Mouse (Mus musculus) forebrain, embryonic 14.5 days (tissue): ENCODE results near the gene 1810010H24Rik. TPM values are rescaled to one million over a fixed set of nuclear protein-coding genes. Genes with fewer than 3 reads are reported as not detected.
"Not testable (repeated sequence)": the region's sequence is repeated elsewhere in the genome, so short reads cannot be mapped to it uniquely, and the experiment has no call there.

ENCODE experiments used
- ATAC-seq: fragments of 200-750 bp; cut with Nextera tagmentation; 2 replicates; pipeline ENCODE4 v1.8.0; 2017; ENCODE audit warnings: mild to moderate bottlenecking, moderate library complexity
- DNase-seq: peaks from one replicate; pipeline ENCODE4 v3.0.0-alpha.2; 2015; ENCODE audit warnings: low spot score
- H3K27ac ChIP-seq: fragments of 300-500 bp; sonication (generic); 2 replicates; pipeline ENCODE4 v1.5.1; 2014; ENCODE audit warnings: low read depth, mild to moderate bottlenecking, control low read depth, low read length, moderate library complexity
- H3K27me3 ChIP-seq: fragments of 300-500 bp; sonication (generic); replicated peaks from 2 replicates; pipeline ENCODE4 v1.6.1; 2014; ENCODE audit warnings: low read length, control low read depth, mixed read lengths; ENCODE audit not compliant: control insufficient read depth, insufficient read depth
- H3K36me3 ChIP-seq: fragments of 300-500 bp; sonication (generic); 2 replicates; pipeline ENCODE4 v1.6.1; 2014; ENCODE audit warnings: low read length, control low read depth; ENCODE audit not compliant: control insufficient read depth, insufficient read depth
- H3K4me1 ChIP-seq: fragments of 300-500 bp; sonication (generic); 2 replicates; pipeline ENCODE4 v1.6.1; 2014; ENCODE audit warnings: antibody characterized with exemption, low read length, control low read depth; ENCODE audit not compliant: control insufficient read depth, insufficient read depth
- H3K4me2 ChIP-seq: fragments of 300-500 bp; sonication (generic); 2 replicates; pipeline ENCODE4 v1.6.1; 2014; ENCODE audit warnings: mild to moderate bottlenecking, control low read depth, low read length
- H3K4me3 ChIP-seq: fragments of 300-500 bp; sonication (generic); 2 replicates; pipeline ENCODE4 v1.5.1; 2014; ENCODE audit warnings: low read depth, low read length, control low read depth
- H3K9ac ChIP-seq: fragments of 300-500 bp; sonication (generic); 2 replicates; pipeline ENCODE4 v1.6.1; 2014; ENCODE audit warnings: mild to moderate bottlenecking, low read length, control low read depth, moderate library complexity
- H3K9me3 ChIP-seq: fragments of 300-500 bp; sonication (generic); replicated peaks from 2 replicates; pipeline ENCODE4 v1.6.1; 2016; ENCODE audit warnings: low read length, control low read depth, mixed read lengths; ENCODE audit not compliant: control insufficient read depth
- WGBS: fragments of 180-500 bp; shearing (Covaris S2); extraction: QIAGEN DNeasy Blood & Tissue Kit; methylation state at CpG from one replicate; pipeline ENCODE4 v1.1.7; 2014; 5-methylcytosine and 5-hydroxymethylcytosine counted together
- polyA plus RNA-seq: library from polyadenylated mRNA; unstranded; fragments of >200 nt; fragmentation: Nextera tagmentation; extraction: Ambion mirVana; gene quantifications from 2 replicates; pipeline ENCODE4 v1.2.1, GENCODE M21; 2014

The 1810010H24Rik gene
- polyA plus RNA-seq, 1 experiment from 2014 or later = 4.6 TPM

DNA sequence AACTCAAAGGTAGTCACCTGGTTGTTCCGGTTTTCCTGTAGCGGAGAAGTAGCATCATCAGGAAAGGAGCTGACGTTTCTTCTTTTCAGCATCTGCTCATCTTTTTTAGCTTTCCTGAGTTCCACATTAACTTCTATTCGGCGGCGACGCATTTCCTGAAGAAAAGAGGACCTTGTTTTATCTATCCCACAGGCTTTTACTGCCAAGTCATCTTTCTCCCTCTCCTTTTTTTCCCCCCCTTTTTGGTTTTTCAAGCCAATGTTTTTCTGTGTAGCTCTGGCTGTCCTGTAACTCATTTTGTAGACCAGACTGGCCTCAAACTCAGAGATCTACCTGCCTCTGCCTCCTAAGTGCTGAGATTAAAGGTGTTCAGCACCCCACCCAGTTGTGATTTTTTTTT is 29.0 kb upstream of the 1810010H24Rik start:
- 92% methylated on average over 7 of the region's 7 CpGs for WGBS
- H3K4me3 ChIP-seq, DNase-seq, ATAC-seq, H3K9me3 ChIP-seq, H3K27ac ChIP-seq, H3K9ac ChIP-seq, H3K4me1 ChIP-seq, H3K27me3 ChIP-seq: not testable (repeated sequence)
- peaks cover 52% of the 10 kb centered on the region for H3K36me3 ChIP-seq
- H3K4me2 ChIP-seq = peak overlapping the region; percentile 67; the same call in 1 of the 2 replicates

GRCm38 (mm10) chr11:106997976-106998375 is 27.5 kb upstream of the 1810010H24Rik start:
- peak overlapping the region; percentile 96 for H3K4me3 ChIP-seq
- peak overlapping the region; percentile 88 for H3K9ac ChIP-seq
- no peak overlapping the region for H3K27ac ChIP-seq
- WGBS = 11% methylated on average over 5 of the region's 5 CpGs
- ATAC-seq (no peak), DNase-seq (no peak)
- peaks cover 41% of the 10 kb centered on the region for H3K36me3 ChIP-seq
- peaks cover 6% of the 10 kb centered on the region; the same call in 1 of the 2 replicates for H3K4me1 ChIP-seq
- H3K27me3 ChIP-seq = no peaks in the 10 kb centered on the region
- peak overlapping the region; percentile 67 for H3K4me2 ChIP-seq
- H3K9me3 ChIP-seq = no peaks in the 10 kb centered on the region

GRCm38 (mm10) chr11:106998651-106999150 is 26.8 kb upstream of the 1810010H24Rik start:
- Histone ChIP-seq H3K36me3 (peaks cover 35% of the 10 kb centered on the region), H3K27ac (peak overlapping the region; percentile 81), H3K4me3 (peak overlapping the region; percentile 96), H3K27me3 (no peaks in the 10 kb centered on the region), H3K4me1 (peaks cover 6% of the 10 kb centered on the region; the same call in 1 of the 2 replicates), H3K9me3 (no peaks in the 10 kb centered on the region), H3K9ac (peak overlapping the region; percentile 88), H3K4me2 (peak overlapping the region; percentile 67)
- WGBS = under 1% methylated on average over 26 of the region's 26 CpGs
- DNase-seq (peak; percentile 53), ATAC-seq (peak; percentile 30)

GRCm38 (mm10) chr11:106999151-106999948 is 26.1 kb upstream of the 1810010H24Rik start, which contains the start of gene Kpna2:
TSS of gene Kpna2 (minus strand) at chr11:106999541.
- Histone ChIP-seq H3K36me3 (peaks cover 30% of the 10 kb centered on the region), H3K4me1 (peaks cover 6% of the 10 kb centered on the region; the same call in 1 of the 2 replicates), H3K9me3 (no peaks in the 10 kb centered on the region), H3K27ac (peak within 1 kb of the TSS; percentile 82), H3K4me3 (peak within 1 kb of the TSS; percentile 96), H3K9ac (peak within 1 kb of the TSS; percentile 88), H3K4me2 (peak within 1 kb of the TSS; percentile 67), H3K27me3 (no peaks in the 10 kb centered on the region)
- DNase-seq = peak; percentile 97
- under 1% methylated on average over 61 of the region's 62 CpGs for WGBS
- peak; percentile 96 for ATAC-seq

- no peak for ATAC-seq
- H3K36me3 ChIP-seq = peaks cover 23% of the 10 kb centered on the region
- peak overlapping the region; percentile 96 for H3K4me3 ChIP-seq
- no peak for DNase-seq
- WGBS = 85% methylated on average over 9 of the region's 9 CpGs
- no peaks in the 10 kb centered on the region for H3K27me3 ChIP-seq
- peaks cover 6% of the 10 kb centered on the region; the same call in 1 of the 2 replicates for H3K4me1 ChIP-seq
- peak overlapping the region; percentile 72 for H3K9ac ChIP-seq
- H3K4me2 ChIP-seq = peak overlapping the region; percentile 58
- H3K9me3 ChIP-seq = no peaks in the 10 kb centered on the region
- peak overlapping the region; percentile 82 for H3K27ac ChIP-seq
Observed at GRCm38 (mm10) chr11:106999949-107000513, 25.4 kb upstream of the 1810010H24Rik start.

GRCm38 (mm10) chr11:107001760-107002675 is 23.5 kb upstream of the 1810010H24Rik start:
- H3K9me3 ChIP-seq = no peaks in the 10 kb centered on the region
- 0 out of 2 replicates have a peak, but pooled peaks have one; percentile 11 for ATAC-seq
- H3K4me3 ChIP-seq = no peak overlapping the region
- peaks cover 3% of the 10 kb centered on the region for H3K36me3 ChIP-seq
- no peak overlapping the region for H3K9ac ChIP-seq
- H3K4me2 ChIP-seq = no peak overlapping the region
- H3K27me3 ChIP-seq = no peaks in the 10 kb centered on the region
- DNase-seq = peak; percentile 64
- WGBS = 30% methylated on average over 7 of the region's 8 CpGs
- peak overlapping the region; percentile 14; the same call in 1 of the 2 replicates for H3K27ac ChIP-seq
- peaks cover 4% of the 10 kb centered on the region; the same call in 1 of the 2 replicates for H3K4me1 ChIP-seq

DNA sequence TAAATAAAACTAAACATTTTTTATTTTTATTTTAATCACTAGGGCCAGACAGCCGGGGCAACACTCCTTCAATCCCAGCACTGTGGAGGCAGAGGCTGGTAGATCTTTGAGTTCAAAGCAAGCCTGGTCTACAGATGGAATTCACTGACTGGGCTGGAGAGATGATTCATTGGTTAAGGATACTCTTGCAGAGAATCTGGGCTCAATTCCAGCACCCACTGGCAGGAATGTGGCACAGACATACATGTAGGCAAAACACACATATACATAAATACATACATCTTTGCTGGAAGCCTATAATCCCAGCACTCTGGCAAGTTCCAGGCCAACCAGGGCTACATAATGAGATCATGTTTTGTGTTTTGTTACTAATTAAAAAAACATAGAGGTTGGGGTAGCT is 19.9 kb upstream of the 1810010H24Rik start:
- no peak for DNase-seq
- Histone ChIP-seq H3K9ac (no peak overlapping the region), H3K4me1 (no peaks in the 10 kb centered on the region), H3K27ac (no peak overlapping the region), H3K9me3 (no peaks in the 10 kb centered on the region), H3K27me3 (no peaks in the 10 kb centered on the region), H3K4me2 (no peak overlapping the region), H3K36me3 (no peaks in the 10 kb centered on the region), H3K4me3 (no peak overlapping the region)
- no peak for ATAC-seq
- 94% methylated on average over 1 of the region's 1 CpGs for WGBS

- WGBS = 96% methylated on average over 3 of the region's 3 CpGs
- DNase-seq = no peak
- no peaks in the 10 kb centered on the region for H3K36me3 ChIP-seq
- no peak for ATAC-seq
- no peaks in the 10 kb centered on the region for H3K9me3 ChIP-seq
- H3K4me3 ChIP-seq = no peak overlapping the region
- H3K9ac ChIP-seq = no peak overlapping the region
- H3K4me1 ChIP-seq = 0 out of 2 replicates have a peak, but pooled peaks cover 2% of the 10 kb centered on the region
- no peaks in the 10 kb centered on the region for H3K27me3 ChIP-seq
- H3K27ac ChIP-seq = no peak overlapping the region
- H3K4me2 ChIP-seq = no peak overlapping the region
Observed at GRCm38 (mm10) chr11:107010447-107010846, 15.0 kb upstream of the 1810010H24Rik start.
